Mouse (Mus musculus): Measurements from ENCODE around the gene Rin3. TPM values are rescaled to one million over a fixed set of nuclear protein-coding genes. Genes with fewer than 3 reads are reported as not detected.
A peak's percentile ranks its signal among the peaks of the same experiment; 100 is the strongest.

Rin3 gene
- total and polyA plus RNA-seq, 3 experiments, result 17.5 to 38.9 TPM; not detected in 1

GRCm38 (mm10) chr12:102439632-102440023 lies 156.8 kb downstream of the Rin3 start, which contains the start of gene Lgmn:
Lgmn (minus strand) TSS chr12:102439813.
- Histone ChIP-seq H3K36me3 (ENCODE audit: control insufficient read depth in 1 of 2, insufficient read depth in 2 of 2, low read length in 2 of 2) (peaks cover 0 to 22% of the 10 kb centered on the region in 2 experiments; a peak in 2 of 4 replicates), H3K27me3 (ENCODE audit: control insufficient read depth in 1 of 2, insufficient read depth in 2 of 2, low read length in 2 of 2) (no peaks in the 10 kb centered on the region), H3K9me3 (replicated peaks; ENCODE audit: insufficient read depth, low read length) (no peaks in the 10 kb centered on the region), H3K4me3 (ENCODE audit: control insufficient read depth in 1 of 2, insufficient read depth in 1 of 2, low read depth in 2 of 2, low read length in 2 of 2) (peak within 1 kb of the TSS; percentile 60 to 74), H3K27ac (ENCODE audit: control insufficient read depth, low read depth, low read length) (peak within 1 kb of the TSS; percentile 11; the same call in 1 of the 2 replicates), H3K79me2 (ENCODE audit: control insufficient read depth, insufficient read depth, low read length, poor library complexity) (no peaks in the 10 kb centered on the region), H3K4me1 (ENCODE audit: control insufficient read depth in 1 of 2, insufficient read depth in 2 of 2, low read length in 2 of 2) (peaks cover 8 to 30% of the 10 kb centered on the region in 2 experiments), H3K9ac (ENCODE audit: control insufficient read depth, low read depth, low read length, poor library complexity, severe bottlenecking) (peak within 1 kb of the TSS; percentile 48)
- no peak for TF ChIP-seq ZMIZ1 (IDR thresholded peaks at IDR 0.05; ENCODE audit: low read depth, low read length)
- TF ChIP-seq USF1 (IDR thresholded peaks at IDR 0.05; ENCODE audit: low read depth, low read length), result no peak
- no peak for TF ChIP-seq USF2 (IDR thresholded peaks at IDR 0.05; ENCODE audit: borderline replicate concordance in 1 of 2, insufficient read depth in 1 of 2, low read depth in 1 of 2, low read length in 2 of 2)
- TF ChIP-seq TBP (IDR thresholded peaks at IDR 0.05; ENCODE audit: low read depth, low read length), result 0 out of 2 replicates have a peak, but pooled peaks have one; percentile 18
- peak; percentile 4; the same call in 1 of the 2 replicates for TF ChIP-seq NELFE (IDR thresholded peaks at IDR 0.05; ENCODE audit: low read depth, low read length)
- TF ChIP-seq SIN3A (IDR thresholded peaks at IDR 0.05; ENCODE audit: low read length), result peak; percentile 8; the same call in 1 of the 2 replicates
- TF ChIP-seq NRF1 (IDR thresholded peaks at IDR 0.05; ENCODE audit: insufficient read depth, low read depth, low read length, poor library complexity, severe bottlenecking), result peak; percentile 83
- TF ChIP-seq MAZ (IDR thresholded peaks at IDR 0.05; ENCODE audit: low read depth, low read length), result no peak
- no peak for TF ChIP-seq UBTF (IDR thresholded peaks at IDR 0.05; ENCODE audit: borderline replicate concordance, insufficient read depth, low read depth, low read length)
- peak; percentile 31; the same call in 1 of the 2 replicates for TF ChIP-seq CHD2 (IDR thresholded peaks at IDR 0.05; ENCODE audit: low read length)
- 0 out of 2 replicates have a peak, but pooled peaks have one; percentile 16 for TF ChIP-seq MXI1 (IDR thresholded peaks at IDR 0.05; ENCODE audit: low read depth, low read length)
- DNase-seq (ENCODE audit: low read depth, low spot score), result peak; percentile 97

Other genes starting within 250 kb of the Rin3 start
- not detected in 2 replicates for gene Slc24a4, start 154.3 kb upstream of the Rin3 start, total RNA-seq (2012; rRNA removed)
- gene Slc24a4, start 154.3 kb upstream of the Rin3 start, polyA plus RNA-seq (2012; ENCODE audit: insufficient read depth in 1 of 2, insufficient read length in 2 of 2, low read depth in 1 of 2, low replicate concordance in 2 of 2, missing spikeins in 1 of 2), result not detected
- 2.2 and 4.1 TPM in 2 replicates for gene Lgmn, start 156.8 kb downstream of the Rin3 start, total RNA-seq (2012; rRNA removed)
- 1 to 10 TPM in 1 of 2 experiments, not detected in 1; 8.0 TPM for gene Lgmn, start 156.8 kb downstream of the Rin3 start, polyA plus RNA-seq (2012; ENCODE audit: insufficient read depth in 1 of 2, insufficient read length in 2 of 2, low read depth in 1 of 2, low replicate concordance in 2 of 2, missing spikeins in 1 of 2)
- 22.3 and 25.9 TPM in 2 replicates for gene Golga5, start 186.1 kb downstream of the Rin3 start, total RNA-seq (2012; rRNA removed)
- gene Golga5, start 186.1 kb downstream of the Rin3 start, polyA plus RNA-seq (2012; ENCODE audit: insufficient read depth in 1 of 2, insufficient read length in 2 of 2, low read depth in 1 of 2, low replicate concordance in 2 of 2, missing spikeins in 1 of 2), result 10 to 100 TPM in 1 of 2 experiments, not detected in 1; 29.3 TPM

Measured in MEL (cell line).